Mouse (Mus musculus) MEL (cell line): ENCODE data around the gene Usp38. TPM values are rescaled to one million over a fixed set of nuclear protein-coding genes. Genes with fewer than 3 reads are reported as not detected.
A peak's percentile ranks its signal among the peaks of the same experiment; 100 is the strongest.

Source experiments
- DNase-seq: peaks from one replicate; pipeline ENCODE4 v3.0.0; 2011; ENCODE audit warnings: low read depth, low spot score
- H3K27ac ChIP-seq: 2 replicates; pipeline ENCODE4 v1.5.1; 2012; ENCODE audit warnings: low read depth, mild to moderate bottlenecking, control low read depth, low read length, moderate library complexity; ENCODE audit not compliant: control insufficient read depth
- H3K27me3 ChIP-seq, 2 experiments: fragments of 150-350 bp in 1 of 2; sonication (generic) in 1 of 2; 2 replicates each; pipeline ENCODE4 v1.6.1; 2012; ENCODE audit warnings: low read length in 2 of 2, mild to moderate bottlenecking in 2 of 2, improper control_type of control experiment in 1 of 2, moderate library complexity in 1 of 2; ENCODE audit not compliant: insufficient read depth in 2 of 2, control insufficient read depth in 1 of 2
- H3K36me3 ChIP-seq, 2 experiments: 2 replicates each; pipeline ENCODE4 v1.6.1; 2012 to 2014; ENCODE audit warnings: low read length in 2 of 2, improper control_type of control experiment in 1 of 2, inconsistent platforms in 1 of 2, mild to moderate bottlenecking in 1 of 2; ENCODE audit not compliant: insufficient read depth in 2 of 2, control insufficient read depth in 1 of 2
- H3K4me1 ChIP-seq, 2 experiments: fragments of 150-350 bp in 1 of 2; sonication (generic) in 1 of 2; 2 replicates each; pipeline ENCODE4 v1.6.1; 2012; ENCODE audit warnings: low read length in 2 of 2, improper control_type of control experiment in 1 of 2, mild to moderate bottlenecking in 1 of 2; ENCODE audit not compliant: insufficient read depth in 2 of 2, control insufficient read depth in 1 of 2
- H3K4me3 ChIP-seq, 2 experiments: fragments of 150-350 bp in 1 of 2; sonication (generic) in 1 of 2; 2 replicates each; pipeline ENCODE4 v1.5.1; 2012; ENCODE audit warnings: low read depth in 2 of 2, low read length in 2 of 2, mild to moderate bottlenecking in 2 of 2, moderate library complexity in 2 of 2, control low read depth in 1 of 2, improper control_type of control experiment in 1 of 2; ENCODE audit not compliant: control insufficient read depth in 1 of 2, insufficient read depth in 1 of 2
- H3K79me2 ChIP-seq: 2 replicates; pipeline ENCODE4 v1.6.1; 2012; ENCODE audit warnings: mild to moderate bottlenecking, low read length, moderate library complexity; ENCODE audit not compliant: control insufficient read depth, poor library complexity, insufficient read depth
- H3K9ac ChIP-seq: 2 replicates; pipeline ENCODE4 v1.6.1; 2012; ENCODE audit warnings: low read depth, mild to moderate bottlenecking, control low read depth, low read length, moderate library complexity; ENCODE audit not compliant: control insufficient read depth, poor library complexity, severe bottlenecking
- H3K9me3 ChIP-seq: fragments of 150-350 bp; sonication (generic); replicated peaks from 2 replicates; pipeline ENCODE4 v1.6.1; 2012; ENCODE audit warnings: mild to moderate bottlenecking, low read length, improper control_type of control experiment, moderate library complexity; ENCODE audit not compliant: insufficient read depth
- E2F4 ChIP-seq: IDR thresholded peaks from 2 replicates; pipeline ENCODE4 v1.6.1; 2011; ENCODE audit warnings: low read depth, low read length, improper control_type of control experiment, borderline replicate concordance
- ELF1 ChIP-seq: IDR thresholded peaks from 2 replicates; pipeline ENCODE4 v1.6.1; 2014; ENCODE audit warnings: low read depth, mild to moderate bottlenecking, inconsistent platforms, low read length, improper control_type of control experiment, moderate library complexity
- EP300 ChIP-seq, 2 experiments: IDR thresholded peaks; 2 replicates each; pipeline ENCODE4 v1.6.1; 2011; ENCODE audit warnings: improper control_type of control experiment in 2 of 2, low read length in 2 of 2, low read depth in 1 of 2, mild to moderate bottlenecking in 1 of 2
- ETS1 ChIP-seq: IDR thresholded peaks from 2 replicates; pipeline ENCODE4 v1.6.1; 2012; ENCODE audit warnings: low read depth, mild to moderate bottlenecking, inconsistent platforms, low read length, improper control_type of control experiment, moderate library complexity
- GABPA ChIP-seq: IDR thresholded peaks from 2 replicates; pipeline ENCODE4 v1.6.1; 2012; ENCODE audit warnings: low read depth, mild to moderate bottlenecking, inconsistent platforms, low read length, improper control_type of control experiment, moderate library complexity
- GATA1 ChIP-seq: IDR thresholded peaks from 2 replicates; pipeline ENCODE4 v1.6.1; 2011; ENCODE audit warnings: low read depth, low read length, improper control_type of control experiment
- JUND ChIP-seq: IDR thresholded peaks from 2 replicates; pipeline ENCODE4 v1.6.1; 2011; ENCODE audit warnings: low read depth, mild to moderate bottlenecking, improper control_type of control experiment, low read length
- KAT2A ChIP-seq: conservative IDR thresholded peaks from 2 replicates; pipeline ENCODE4 v1.6.1; 2012; ENCODE audit warnings: low read depth, low read length, improper control_type of control experiment, inconsistent platforms
- MAX ChIP-seq: IDR thresholded peaks from 2 replicates; pipeline ENCODE4 v1.6.1; 2011; ENCODE audit warnings: low read length, improper control_type of control experiment
- MAZ ChIP-seq: IDR thresholded peaks from 2 replicates; pipeline ENCODE4 v1.6.1; 2012; ENCODE audit warnings: low read depth, mild to moderate bottlenecking, inconsistent platforms, low read length, improper control_type of control experiment
- MEF2A ChIP-seq: IDR thresholded peaks from 2 replicates; pipeline ENCODE4 v1.6.1; 2014; ENCODE audit warnings: low read depth, mild to moderate bottlenecking, inconsistent platforms, low read length, improper control_type of control experiment; ENCODE audit not compliant: poor library complexity, insufficient replicate concordance, severe bottlenecking; ENCODE audit errors: extremely low read depth
- MYC ChIP-seq: IDR thresholded peaks from 2 replicates; pipeline ENCODE4 v1.6.1; 2011; ENCODE audit warnings: low read depth, mild to moderate bottlenecking, low read length, improper control_type of control experiment, moderate library complexity
- NELFE ChIP-seq: IDR thresholded peaks from 2 replicates; pipeline ENCODE4 v1.6.1; 2011; ENCODE audit warnings: low read depth, low read length, improper control_type of control experiment
- RAD21 ChIP-seq: IDR thresholded peaks from 2 replicates; pipeline ENCODE4 v1.6.1; 2011; ENCODE audit warnings: mild to moderate bottlenecking, low read depth, low read length, improper control_type of control experiment
- RCOR1 ChIP-seq: IDR thresholded peaks from 2 replicates; pipeline ENCODE4 v1.6.1; 2012; ENCODE audit warnings: low read depth, mild to moderate bottlenecking, inconsistent platforms, low read length, improper control_type of control experiment
- SIN3A ChIP-seq: IDR thresholded peaks from 2 replicates; pipeline ENCODE4 v1.6.1; 2012; ENCODE audit warnings: low read length, improper control_type of control experiment, inconsistent platforms
- TAL1 ChIP-seq: IDR thresholded peaks from 2 replicates; pipeline ENCODE4 v1.6.1; 2012; ENCODE audit warnings: mild to moderate bottlenecking, inconsistent platforms, low read length, moderate library complexity, mixed read lengths
- TBP ChIP-seq: IDR thresholded peaks from 2 replicates; pipeline ENCODE4 v1.8.0; 2011; ENCODE audit warnings: low read depth, low read length, improper control_type of control experiment
- TCF12 ChIP-seq: IDR thresholded peaks from 2 replicates; pipeline ENCODE4 v1.6.1; 2014; ENCODE audit warnings: low read depth, mild to moderate bottlenecking, inconsistent platforms, low read length, improper control_type of control experiment, moderate library complexity
- USF1 ChIP-seq: IDR thresholded peaks from 2 replicates; pipeline ENCODE4 v1.6.1; 2014; ENCODE audit warnings: low read depth, mild to moderate bottlenecking, inconsistent platforms, low read length, improper control_type of control experiment, moderate library complexity
- polyA plus RNA-seq, 2 experiments: library from polyadenylated mRNA; stranded (reverse) in 1 of 2; unstranded in 1 of 2; fragments of >175 nt in 1 of 2; fragments of >200 nt in 1 of 2; gene quantifications; 2 replicates each; pipeline versions ENCODE4 v1.2.1 to v1.2.4; 2012; ENCODE audit warnings: low replicate concordance in 2 of 2, low read depth in 1 of 2; ENCODE audit not compliant: insufficient read length in 2 of 2, insufficient read depth in 1 of 2, missing spikeins in 1 of 2
- total RNA-seq: library from RNA; depleted of rRNA; stranded (reverse); fragments of 300-350 nt; gene quantifications from 2 replicates; pipeline ENCODE4 v1.2.3, GENCODE M21; 2012

Gene Usp38
- total and polyA plus RNA-seq, 3 experiments: 22.6 to 32.3 TPM; not detected in 1

DNA sequence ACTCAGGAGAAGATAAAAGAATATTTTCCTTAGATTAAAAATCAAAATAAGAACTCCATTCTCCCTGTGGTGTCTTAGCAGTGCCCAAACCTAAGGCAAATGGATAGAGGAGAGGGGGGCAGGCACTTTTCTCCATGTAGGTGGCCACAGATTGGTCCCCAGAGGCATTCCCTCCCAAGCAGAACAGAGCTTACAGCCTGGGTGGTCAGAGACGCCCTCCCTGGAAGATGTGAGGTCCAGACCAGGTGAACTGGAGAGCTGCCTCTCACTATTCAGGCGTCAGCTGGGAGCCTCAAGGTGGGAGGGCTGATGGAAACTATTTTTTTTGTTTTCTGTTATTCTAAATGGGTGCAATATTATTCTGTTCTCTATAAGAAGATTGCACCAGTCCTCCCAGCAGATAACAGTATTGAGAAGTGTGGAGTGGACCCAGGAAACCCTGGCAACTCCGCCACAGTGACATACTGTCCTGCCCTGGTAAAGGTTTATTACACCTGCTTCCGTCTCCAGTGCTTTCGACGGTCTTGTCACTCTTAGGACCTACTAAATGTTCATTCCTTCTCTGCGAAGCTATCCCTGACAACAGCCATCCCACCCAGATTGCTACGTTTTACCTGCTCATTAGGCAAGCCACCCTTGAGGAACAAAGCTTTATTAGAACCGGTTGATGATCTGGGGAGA is 55.0 kb downstream of the Usp38 start:
- peak; percentile 84 for DNase-seq
- Histone ChIP-seq H3K79me2 (no peaks in the 10 kb centered on the region), H3K36me3 (peaks cover 0 to 21% of the 10 kb centered on the region in 2 experiments; a peak in 2 of 4 replicates), H3K27me3 (no peaks in the 10 kb centered on the region), H3K9ac (no peak overlapping the region; the same call in 1 of the 2 replicates), H3K4me3 (peak overlapping the region; percentile 19 to 43), H3K27ac (peak overlapping the region; percentile 20; the same call in 1 of the 2 replicates), H3K4me1 (peaks cover 10 to 20% of the 10 kb centered on the region in 2 experiments), H3K9me3 (no peaks in the 10 kb centered on the region)
- TF ChIP-seq E2F4 (no peak), GABPA (no peak), USF1 (no peak), KAT2A (no peak), TBP (0 out of 2 replicates have a peak, but pooled peaks have one; percentile 49), RCOR1 (peak; percentile 40; the same call in 1 of the 2 replicates), MAX (no peak), SIN3A (no peak; the same call in 1 of the 2 replicates), ELF1 (0 out of 2 replicates have a peak, but pooled peaks have one; percentile 7), GATA1 (peak; percentile 94), MYC (no peak), JUND (no peak), TCF12 (peak; percentile 91), RAD21 (no peak), TAL1 (peak; percentile 78), EP300 (IDR thresholded peaks at IDR 0.05; ENCODE audit: low read depth in 1 of 2, low read length in 2 of 2) (peak; percentile 87 to 89), ETS1 (peak; percentile 76)

DNA sequence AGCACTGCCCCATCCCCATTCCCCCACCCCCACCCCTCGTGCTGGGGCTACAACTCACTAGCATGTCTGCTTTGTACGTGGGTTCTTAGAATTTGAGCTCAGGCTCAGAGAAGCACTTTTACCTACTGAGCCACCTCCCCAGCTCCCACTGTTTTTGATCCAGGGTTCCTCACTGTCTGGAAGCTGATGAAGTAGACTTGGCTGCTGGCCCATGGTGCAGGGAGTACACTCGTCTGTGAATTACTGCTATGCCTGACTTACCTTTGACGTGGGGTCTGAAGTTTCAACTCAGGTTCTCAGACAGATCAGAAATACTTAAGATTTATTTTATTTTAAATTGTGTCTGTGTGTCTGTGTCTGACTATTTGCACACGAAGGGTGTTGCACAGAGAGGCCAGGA is 57.0 kb downstream of the Usp38 start:
- Histone ChIP-seq H3K4me3 (no peak overlapping the region), H3K9me3 (no peaks in the 10 kb centered on the region), H3K79me2 (no peaks in the 10 kb centered on the region), H3K9ac (no peak overlapping the region), H3K27me3 (no peaks in the 10 kb centered on the region), H3K36me3 (peaks cover 0 to 21% of the 10 kb centered on the region in 2 experiments; a peak in 2 of 4 replicates), H3K27ac (no peak overlapping the region), H3K4me1 (peaks cover 10 to 20% of the 10 kb centered on the region in 2 experiments)
- DNase-seq: no peak
- TF ChIP-seq SIN3A (no peak), TBP (no peak), MAX (no peak), GABPA (no peak), NELFE (no peak), ELF1 (no peak), RAD21 (no peak), RCOR1 (no peak), MAZ (no peak), MEF2A (no peak), MYC (no peak), E2F4 (no peak)
